9 mouse cellular contexts compared by ENCODE assay signal in the genomic region with DNA sequence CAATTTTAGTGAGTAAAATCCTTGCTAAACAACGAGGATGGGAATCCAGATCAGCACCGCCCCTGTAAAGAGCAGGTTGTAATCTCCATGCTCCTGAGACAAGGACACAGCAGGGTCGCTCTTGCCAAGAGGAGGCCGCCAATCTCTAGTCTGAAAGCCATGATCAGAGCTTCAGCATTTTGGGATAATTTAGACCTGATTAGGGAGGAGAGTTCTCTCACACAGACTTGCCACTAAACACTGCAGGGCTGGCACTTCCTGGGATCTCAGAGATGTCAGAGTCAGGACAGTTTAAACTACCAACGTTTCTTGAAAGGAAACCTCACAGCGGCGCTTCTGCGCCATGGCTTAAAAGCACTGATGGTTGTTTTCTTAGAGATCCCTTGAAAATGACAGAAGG. TPM values are rescaled to one million over a fixed set of nuclear protein-coding genes. Genes with fewer than 3 reads are reported as not detected.
DNase-seq lines count a peak whose midpoint lies in the region; ATAC-seq and TF ChIP-seq lines count a peak whose summit lies in the region.
"Had no signal": no experiment of that assay in that cellular context is flagged by ENCODE, and none has a peak within 500 bp of the region (broad histone marks: within the 10 kb centered on the region; RNA-seq: fewer than 3 reads in every experiment).

No protein-coding gene starts in this region.

- no peaks in the 10 kb centered on the region for H3K9me3 ChIP-seq in lung, embryonic 14.5 days (ENCODE audit: low read depth, low read length)
- no peaks in the 10 kb centered on the region for H3K9me3 ChIP-seq in forebrain, embryonic 14.5 days (replicated peaks; ENCODE audit: control insufficient read depth, low read length)
- no peaks in the 10 kb centered on the region for H3K9me3 ChIP-seq in intestine, embryonic 14.5 days (ENCODE audit: control insufficient read depth, low read length)
- no peaks in the 10 kb centered on the region for H3K9me3 ChIP-seq in neural tube, embryonic 13.5 days

- DNase-seq in lung, embryonic 14.5 days, result no peak
- DNase-seq in lung, postnatal 25 days (ENCODE audit: low spot score), result no peak
- no peak for DNase-seq in forebrain, embryonic 14.5 days (ENCODE audit: low spot score)
- DNase-seq in intestine, embryonic 14.5 days (ENCODE audit: low spot score), result no peak
- DNase-seq in gastrocnemius, postnatal 4 days (ENCODE audit: low spot score in 2 of 2), result no peak
- DNase-seq in gastrocnemius, postnatal 10 days, result no peak
- DNase-seq: right cerebral cortex, postnatal 4 days had no signal

- H3K27me3 ChIP-seq in lung, embryonic 14.5 days (ENCODE audit: insufficient read depth, low read length), result no peaks in the 10 kb centered on the region
- no peaks in the 10 kb centered on the region for H3K27me3 ChIP-seq in forebrain, embryonic 14.5 days (replicated peaks; ENCODE audit: control insufficient read depth, insufficient read depth, low read length)
- H3K27me3 ChIP-seq in intestine, embryonic 14.5 days (replicated peaks; ENCODE audit: control insufficient read depth, insufficient read depth, low read length), result no peaks in the 10 kb centered on the region
- no peaks in the 10 kb centered on the region for H3K27me3 ChIP-seq in neural tube, embryonic 13.5 days

- no peak overlapping the region for H3K4me2 ChIP-seq in lung, embryonic 14.5 days
- peak overlapping the region; percentile 25; the same call in 1 of the 2 replicates for H3K4me2 ChIP-seq in forebrain, embryonic 14.5 days (ENCODE audit: low read length)
- no peak overlapping the region for H3K4me2 ChIP-seq in intestine, embryonic 14.5 days (ENCODE audit: low read length)
- H3K4me2 ChIP-seq in neural tube, embryonic 13.5 days, result peak overlapping the region; percentile 24

- H3K9ac ChIP-seq in lung, embryonic 14.5 days, result no peak overlapping the region
- peak overlapping the region; percentile 38; the same call in 1 of the 2 replicates for H3K9ac ChIP-seq in forebrain, embryonic 14.5 days (ENCODE audit: low read length)
- H3K9ac ChIP-seq in intestine, embryonic 14.5 days (ENCODE audit: low read length), result no peak overlapping the region
- peak overlapping the region; percentile 55 for H3K9ac ChIP-seq in neural tube, embryonic 13.5 days

- no peak for TF ChIP-seq CTCF in lung, embryonic 14.5 days (IDR thresholded peaks at IDR 0.05; ENCODE audit: low read depth)

- peaks cover 17% of the 10 kb centered on the region for H3K4me1 ChIP-seq in lung, embryonic 14.5 days (ENCODE audit: insufficient read depth)
- H3K4me1 ChIP-seq in forebrain, embryonic 14.5 days (ENCODE audit: control insufficient read depth, insufficient read depth, low read length), result peaks cover 29% of the 10 kb centered on the region
- H3K4me1 ChIP-seq in intestine, embryonic 14.5 days (replicated peaks; ENCODE audit: control insufficient read depth, insufficient read depth, low read length), result peaks cover 45% of the 10 kb centered on the region
- peaks cover 97% of the 10 kb centered on the region for H3K4me1 ChIP-seq in neural tube, embryonic 13.5 days (replicated peaks)

- WGBS in lung, embryonic 14.5 days, result 55% methylated on average over 8 of the region's 8 CpGs
- 22% methylated on average over 8 of the region's 8 CpGs for WGBS in forebrain, embryonic 14.5 days
- 59% methylated on average over 8 of the region's 8 CpGs for WGBS in intestine, embryonic 14.5 days
- 42% methylated on average over 8 of the region's 8 CpGs for WGBS in neural tube, embryonic 13.5 days

- peak overlapping the region; percentile 76; the same call in 1 of the 2 replicates for H3K27ac ChIP-seq in lung, embryonic 14.5 days (ENCODE audit: low read depth)
- H3K27ac ChIP-seq in forebrain, embryonic 14.5 days (ENCODE audit: low read depth, low read length), result peak overlapping the region; percentile 87
- H3K27ac ChIP-seq in intestine, embryonic 14.5 days (ENCODE audit: low read depth), result peak overlapping the region; percentile 76
- H3K27ac ChIP-seq in neural tube, embryonic 13.5 days (replicated peaks), result peak overlapping the region; percentile 92

- peaks cover 42% of the 10 kb centered on the region for H3K36me3 ChIP-seq in lung, embryonic 14.5 days (ENCODE audit: insufficient read depth)
- H3K36me3 ChIP-seq in forebrain, embryonic 14.5 days (ENCODE audit: control insufficient read depth, insufficient read depth, low read length), result peaks cover 16% of the 10 kb centered on the region; the same call in 1 of the 2 replicates
- peaks cover 29% of the 10 kb centered on the region for H3K36me3 ChIP-seq in intestine, embryonic 14.5 days (ENCODE audit: control insufficient read depth, insufficient read depth, low read length)
- H3K36me3 ChIP-seq in neural tube, embryonic 13.5 days, result peaks cover 7% of the 10 kb centered on the region

- ATAC-seq in lung, embryonic 14.5 days (ENCODE audit: insufficient read depth), result no peak
- peak; percentile 17; the same call in 1 of the 2 replicates for ATAC-seq in forebrain, embryonic 14.5 days
- no peak for ATAC-seq in intestine, embryonic 14.5 days (replicated peaks; ENCODE audit: low FRiP score, low TSS enrichment, low read depth)
- no peak for ATAC-seq in neural tube, embryonic 13.5 days (ENCODE audit: low read depth)
- no peak for ATAC-seq in CD4-positive, CD25-positive, alpha-beta regulatory T cell, adult 4 months

- no peak overlapping the region for H3K4me3 ChIP-seq in lung, embryonic 14.5 days (ENCODE audit: low read depth, low read length)
- H3K4me3 ChIP-seq in forebrain, embryonic 14.5 days (ENCODE audit: low read depth, low read length), result no peak overlapping the region
- H3K4me3 ChIP-seq in intestine, embryonic 14.5 days (ENCODE audit: low read depth, low read length), result no peak overlapping the region
- no peak overlapping the region for H3K4me3 ChIP-seq in neural tube, embryonic 13.5 days

RNA-seq across cellular contexts. Expression of gene Zmynd8, which starts 32.4 kb away (rescaled TPM):
- polyA plus RNA-seq in lung, embryonic 14.5 days (2014; fragmentation: Nextera tagmentation; extraction: Ambion mirVana), result 40.5 and 46.0 TPM in 2 replicates
- 43.3 and 58.0 TPM in 2 replicates for polyA plus RNA-seq in forebrain, embryonic 14.5 days (2014; fragmentation: Nextera tagmentation; extraction: Ambion mirVana)
- 49.2 and 53.6 TPM in 2 replicates for polyA plus RNA-seq in intestine, embryonic 14.5 days (2014; fragmentation: Nextera tagmentation; extraction: Ambion mirVana)
- 69.0 and 73.2 TPM in 2 replicates for polyA plus RNA-seq in neural tube, embryonic 13.5 days (2015; fragmentation: Nextera tagmentation; extraction: Ambion mirVana)
- 10 to 100 TPM; 39.0 to 39.6 TPM for total RNA-seq in gastrocnemius, postnatal 4 days (2021)
- total RNA-seq in gastrocnemius, postnatal 10 days (2021), result 10 to 100 TPM; 29.6 to 30.4 TPM
- 10 to 100 TPM; 66.6 to 75.4 TPM for polyA plus RNA-seq in CD4-positive, CD25-positive, alpha-beta regulatory T cell, adult 4 months (2017; shearing (Covaris generic))

Comparison
In these comparisons a context has a peak if more than half of its experiments do, and no peak if none do; other contexts are left out.
1. H3K4me2 ChIP-seq: peak in forebrain, embryonic 14.5 days (single experiment) and neural tube, embryonic 13.5 days (single experiment); none in lung, embryonic 14.5 days (single experiment) and intestine, embryonic 14.5 days (single experiment).
2. H3K9ac ChIP-seq: peak in forebrain, embryonic 14.5 days (single experiment) and neural tube, embryonic 13.5 days (single experiment); none in lung, embryonic 14.5 days (single experiment) and intestine, embryonic 14.5 days (single experiment).
3. Peak in every context shown above with its lines, with median percentiles within 50 percentile points of each other: H3K27ac ChIP-seq.